14 mouse cellular contexts compared by ENCODE assay signal in genomic region chr4:150070136-150070535, GRCm38 (mm10). TPM values are rescaled to one million over a fixed set of nuclear protein-coding genes. Genes with fewer than 3 reads are reported as not detected.
DNase-seq lines count a peak whose midpoint lies in the region; ATAC-seq and TF ChIP-seq lines count a peak whose summit lies in the region.
"Had no signal": no experiment of that assay in that cellular context is flagged by ENCODE, and none has a peak within 500 bp of the region (broad histone marks: within the 10 kb centered on the region; RNA-seq: fewer than 3 reads in every experiment).

No protein-coding gene starts in this region.

- H3K36me3 ChIP-seq in heart, embryonic 12.5 days = no peaks in the 10 kb centered on the region
- no peaks in the 10 kb centered on the region for H3K36me3 ChIP-seq in intestine, embryonic 14.5 days (ENCODE audit: control insufficient read depth, insufficient read depth, low read length)
- H3K36me3 ChIP-seq in liver, postnatal 0 days (replicated peaks; ENCODE audit: insufficient read depth, low read length) = no peaks in the 10 kb centered on the region
- H3K36me3 ChIP-seq: neural tube, embryonic 12.5 days had no signal

- no peak for TF ChIP-seq EP300 in liver, postnatal 0 days (IDR thresholded peaks at IDR 0.05; ENCODE audit: low read depth)

- no peak for TF ChIP-seq CTCF in liver, postnatal 0 days (IDR thresholded peaks at IDR 0.05; ENCODE audit: low read depth)

- H3K27me3 ChIP-seq in heart, embryonic 12.5 days (replicated peaks) = no peaks in the 10 kb centered on the region
- no peaks in the 10 kb centered on the region for H3K27me3 ChIP-seq in intestine, embryonic 14.5 days (replicated peaks; ENCODE audit: control insufficient read depth, insufficient read depth, low read length)
- H3K27me3 ChIP-seq in liver, postnatal 0 days (ENCODE audit: insufficient read depth, low read length) = no peaks in the 10 kb centered on the region
- H3K27me3 ChIP-seq: neural tube, embryonic 12.5 days had no signal

- no peak overlapping the region for H3K4me3 ChIP-seq in heart, embryonic 12.5 days
- no peak overlapping the region for H3K4me3 ChIP-seq in intestine, embryonic 14.5 days (ENCODE audit: low read depth, low read length)
- H3K4me3 ChIP-seq in liver, postnatal 0 days (ENCODE audit: low read depth, low read length) = no peak overlapping the region
- H3K4me3 ChIP-seq: neural tube, embryonic 12.5 days had no signal

- ATAC-seq in heart, embryonic 12.5 days (ENCODE audit: insufficient number of reproducible peaks, low FRiP score) = peak; percentile 47; the same call in 1 of the 2 replicates
- 0 out of 2 replicates have a peak, but pooled peaks have one; percentile 11 for ATAC-seq in intestine, embryonic 14.5 days (replicated peaks; ENCODE audit: low FRiP score, low TSS enrichment, low read depth)
- ATAC-seq in liver, postnatal 0 days = no peak
- no peak for ATAC-seq in activated CD4-positive, CD25-positive, alpha-beta regulatory T cell, adult 4 months

- DNase-seq in heart, adult 8-10 months (ENCODE audit: low spot score) = no peak
- DNase-seq in 3134 (ENCODE audit: extremely low read depth, insufficient read length, low spot score) = peak; percentile 60
- no peak for DNase-seq in intestine, embryonic 14.5 days (ENCODE audit: low spot score)
- DNase-seq in kidney, postnatal 10 days = peak; percentile 78
- DNase-seq in urinary bladder, adult 18-20 months (ENCODE audit: low spot score in 2 of 2) = no peak
- DNase-seq in liver, postnatal 0 days = no peak
- DNase-seq: adrenal gland, postnatal 36 days; cerebellum, adult 9-10 months; layer of hippocampus, adult 9-11 months; liver; thymus, adult 18-20 months had no signal

- H3K9ac ChIP-seq in heart, embryonic 12.5 days = no peak overlapping the region
- no peak overlapping the region for H3K9ac ChIP-seq in intestine, embryonic 14.5 days (ENCODE audit: low read length)
- no peak overlapping the region for H3K9ac ChIP-seq in liver, postnatal 0 days (replicated peaks)
- H3K9ac ChIP-seq: neural tube, embryonic 12.5 days had no signal

- peak overlapping the region; percentile 20 for H3K27ac ChIP-seq in heart, embryonic 12.5 days (ENCODE audit: poor library complexity, severe bottlenecking)
- H3K27ac ChIP-seq in intestine, embryonic 14.5 days (ENCODE audit: low read depth) = no peak overlapping the region
- no peak overlapping the region for H3K27ac ChIP-seq in liver, postnatal 0 days (ENCODE audit: low read depth)
- H3K27ac ChIP-seq: neural tube, embryonic 12.5 days had no signal

- WGBS in heart, embryonic 12.5 days = 18% methylated on average over 8 of the region's 8 CpGs
- 31% methylated on average over 8 of the region's 8 CpGs for WGBS in intestine, embryonic 14.5 days
- 72% methylated on average over 8 of the region's 8 CpGs for WGBS in liver, postnatal 0 days (ENCODE audit: insufficient replicate concordance)

- H3K4me1 ChIP-seq in heart, embryonic 12.5 days (replicated peaks) = peaks cover 16% of the 10 kb centered on the region
- H3K4me1 ChIP-seq in intestine, embryonic 14.5 days (replicated peaks; ENCODE audit: control insufficient read depth, insufficient read depth, low read length) = no peaks in the 10 kb centered on the region
- H3K4me1 ChIP-seq in liver, postnatal 0 days (ENCODE audit: insufficient read depth) = no peaks in the 10 kb centered on the region
- H3K4me1 ChIP-seq: neural tube, embryonic 12.5 days had no signal

- no peak overlapping the region for H3K4me2 ChIP-seq in heart, embryonic 12.5 days
- no peak overlapping the region for H3K4me2 ChIP-seq in intestine, embryonic 14.5 days (ENCODE audit: low read length)
- H3K4me2 ChIP-seq in liver, postnatal 0 days (ENCODE audit: low read depth, low read length) = no peak overlapping the region
- H3K4me2 ChIP-seq: neural tube, embryonic 12.5 days had no signal

- no peaks in the 10 kb centered on the region for H3K9me3 ChIP-seq in heart, embryonic 12.5 days (replicated peaks)
- H3K9me3 ChIP-seq in intestine, embryonic 14.5 days (ENCODE audit: control insufficient read depth, low read length) = no peaks in the 10 kb centered on the region
- no peaks in the 10 kb centered on the region for H3K9me3 ChIP-seq in liver, postnatal 0 days (ENCODE audit: low read length)
- H3K9me3 ChIP-seq: neural tube, embryonic 12.5 days had no signal

RNA-seq across cellular contexts. Expression of gene Gpr157, which starts 17.0 kb away (rescaled TPM):
- 2.1 and 2.2 TPM in 2 replicates for polyA plus RNA-seq in heart, embryonic 12.5 days (2016; fragmentation: Nextera tagmentation; extraction: Ambion mirVana)
- total RNA-seq in heart, adult 8-10 months (2022) = 10 to 100 TPM; 28.8 to 42.7 (median 39.0) TPM
- polyA plus RNA-seq in intestine, embryonic 14.5 days (2014; fragmentation: Nextera tagmentation; extraction: Ambion mirVana) = 0.42 and 0.44 TPM in 2 replicates
- 0.33 and 0.38 TPM in 2 replicates for polyA plus RNA-seq in liver, postnatal 0 days (2015; fragmentation: Nextera tagmentation; extraction: Ambion mirVana)
- polyA plus RNA-seq in activated CD4-positive, CD25-positive, alpha-beta regulatory T cell, adult 4 months (2017; shearing (Covaris generic)) = under 1 TPM; 0.33 to 0.42 TPM

RNA-seq across cellular contexts. Expression of gene Slc2a5, which starts 48.9 kb away (rescaled TPM):
- polyA plus RNA-seq in heart, embryonic 12.5 days (2016; fragmentation: Nextera tagmentation; extraction: Ambion mirVana) = 1.2 and 1.7 TPM in 2 replicates
- total RNA-seq in heart, adult 8-10 months (2022) = under 1 TPM in 1 of 4 experiments, not detected in 3; 0.55 TPM
- polyA plus RNA-seq in intestine, embryonic 14.5 days (2014; fragmentation: Nextera tagmentation; extraction: Ambion mirVana) = 1.3 and 1.9 TPM in 2 replicates
- 0.16 and 0.22 TPM in 2 replicates for polyA plus RNA-seq in liver, postnatal 0 days (2015; fragmentation: Nextera tagmentation; extraction: Ambion mirVana)
- polyA plus RNA-seq in activated CD4-positive, CD25-positive, alpha-beta regulatory T cell, adult 4 months (2017; shearing (Covaris generic)) = not detected

Comparison
In these comparisons a context has a peak if more than half of its experiments do, and no peak if none do; other contexts are left out.
1. ATAC-seq: peak in heart, embryonic 12.5 days (single experiment) and intestine, embryonic 14.5 days (single experiment); none in liver, postnatal 0 days (single experiment) and activated CD4-positive, CD25-positive, alpha-beta regulatory T cell, adult 4 months (single experiment).
2. DNase-seq: peak in 3134 (single experiment) and kidney, postnatal 10 days (single experiment); none in heart, adult 8-10 months (single experiment), intestine, embryonic 14.5 days (single experiment), urinary bladder, adult 18-20 months (0 of 2) and liver, postnatal 0 days (single experiment).